Mouse (Mus musculus) adrenal gland, adult (tissue): ENCODE data around the gene Tube1.

Experiments
- DNase-seq, 2 experiments: peaks; one replicate each; pipeline ENCODE4 v3.0.0; 2022 to 2023; ENCODE audit warnings: low spot score in 1 of 2; ENCODE audit not compliant: inconsistent age in 2 of 2

Tube1 gene

GRCm38 (mm10) chr10:39133462-39134310 is at the start of gene Tube1, which contains the start of gene Fam229b:
TSS of gene Tube1 (plus strand) at chr10:39133976.
TSS of gene Fam229b (minus strand) at chr10:39133914.
- DNase-seq, result peak; percentile 92 to 97

DNA sequence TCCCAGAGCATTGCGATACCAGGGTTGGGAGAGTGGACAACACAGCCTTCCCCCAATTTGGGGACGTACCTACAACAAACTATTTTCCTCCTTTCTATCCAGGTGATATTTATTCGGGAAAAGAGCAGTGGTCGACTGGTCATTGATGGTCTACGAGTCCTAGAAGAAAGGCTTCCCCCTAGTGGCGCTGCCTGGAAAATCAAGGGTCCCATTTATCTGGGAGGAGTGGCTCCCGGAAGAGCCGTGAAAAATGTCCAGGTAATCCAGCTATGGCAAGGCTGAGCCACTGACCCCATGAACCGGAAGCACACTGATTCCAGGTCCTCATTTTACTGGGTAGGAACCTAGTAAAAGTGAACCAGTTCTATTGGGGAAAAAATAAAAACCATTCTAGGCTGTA is 36.8 kb upstream of the Tube1 start:
- DNase-seq, result peak in 1 of 2 experiments; percentile 63

DNA sequence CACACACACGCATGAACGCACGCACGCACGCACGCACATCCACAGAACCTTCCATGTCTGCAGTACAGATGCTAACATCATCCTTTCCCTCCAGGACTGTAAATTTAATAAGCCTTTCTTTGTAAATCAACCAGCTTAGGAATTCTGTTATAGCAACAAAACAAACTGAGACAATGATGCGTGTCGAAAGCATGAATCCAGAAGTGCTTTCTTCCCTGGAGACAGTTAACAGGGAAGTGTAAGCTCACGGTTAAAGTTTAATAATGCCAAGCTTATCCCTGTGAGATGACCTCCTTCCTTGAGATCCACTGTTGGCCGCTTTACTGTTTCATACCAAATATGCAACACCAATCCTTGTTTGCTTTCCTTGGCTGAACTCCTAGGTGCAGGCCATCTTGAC is 35.0 kb upstream of the Tube1 start:
- DNase-seq, result no peak

GRCm38 (mm10) chr10:39104803-39105449 is 28.9 kb upstream of the Tube1 start:
- no peak for DNase-seq

GRCm38 (mm10) chr10:39106413-39106812 is 27.4 kb upstream of the Tube1 start:
- DNase-seq, result no peak

DNA sequence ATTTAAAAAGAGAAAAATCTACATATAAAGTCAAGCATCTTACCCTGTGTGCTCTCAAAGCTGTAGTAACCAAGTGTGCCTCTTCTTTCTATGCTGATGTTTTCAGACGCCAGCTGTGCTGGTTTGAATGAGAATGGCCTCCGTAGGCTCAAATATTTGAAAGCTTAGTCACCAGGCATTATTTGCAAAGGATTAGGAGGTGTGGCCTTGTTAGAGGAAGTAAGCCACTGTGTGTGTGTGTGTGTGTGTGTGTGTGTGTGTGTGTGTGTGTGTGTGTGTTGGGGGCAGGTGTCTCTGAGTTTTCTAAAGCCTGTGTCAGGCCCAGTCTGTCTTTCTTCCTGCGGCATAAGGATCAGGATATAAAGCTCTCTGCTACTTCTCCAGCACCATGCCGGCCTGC is 26.8 kb upstream of the Tube1 start:
- no peak for DNase-seq

DNA sequence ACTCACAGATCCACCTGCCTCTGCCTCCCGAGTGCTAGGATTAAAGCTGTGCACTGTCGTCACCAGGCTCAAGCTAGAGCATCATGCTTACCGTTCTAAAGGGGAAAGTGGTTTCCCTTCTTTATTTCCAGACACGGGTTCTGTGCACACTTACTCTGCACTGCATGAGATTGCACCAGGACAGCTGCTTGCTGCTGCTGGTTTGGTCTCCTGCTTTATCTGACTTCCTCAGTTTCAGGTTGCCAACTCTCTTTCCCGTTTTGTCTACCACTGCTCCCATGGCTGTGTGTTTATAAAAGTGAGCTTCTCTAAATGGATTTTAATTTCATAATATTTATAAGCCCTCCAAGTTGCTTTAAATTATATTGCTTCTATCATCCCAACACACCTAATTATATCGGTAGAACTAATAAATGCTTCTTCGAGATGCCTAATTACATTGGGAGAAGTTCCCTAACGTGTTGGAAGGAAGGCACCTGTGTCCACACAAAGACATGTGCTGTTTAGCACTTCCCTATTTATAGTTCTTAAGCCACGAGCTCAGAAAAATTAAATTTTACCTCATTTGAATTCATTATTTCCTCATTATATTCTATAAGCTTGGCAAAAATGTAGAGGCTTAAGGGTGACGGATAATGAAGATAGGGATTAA is 24.8 kb upstream of the Tube1 start:
- no peak for DNase-seq

GRCm38 (mm10) chr10:39109489-39109874 is 24.3 kb upstream of the Tube1 start:
- DNase-seq, result no peak

DNA sequence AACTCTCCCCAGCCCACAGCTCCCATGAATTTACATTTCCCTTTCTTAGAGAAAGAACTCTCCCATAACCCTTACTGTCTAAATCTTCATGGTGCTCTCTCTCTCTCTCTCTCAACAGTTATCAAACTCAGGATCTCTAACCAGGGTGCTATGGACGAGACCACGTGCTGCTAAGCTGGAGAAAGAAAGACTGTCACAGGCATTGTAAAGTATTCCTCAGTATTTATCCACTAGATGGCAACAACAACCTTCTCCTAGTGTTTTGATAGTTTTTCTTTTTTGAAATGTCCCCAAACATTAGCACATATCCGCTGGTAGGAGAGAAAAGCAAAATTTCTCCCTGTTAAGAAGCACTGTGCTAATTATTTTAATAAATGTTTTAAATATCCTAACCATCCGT is 12.4 kb upstream of the Tube1 start:
- DNase-seq, result peak in 1 of 2 experiments; percentile 16

- DNase-seq, result no peak
Measured at GRCm38 (mm10) chr10:39137766-39138165, 4.0 kb downstream of the Tube1 start.

DNA sequence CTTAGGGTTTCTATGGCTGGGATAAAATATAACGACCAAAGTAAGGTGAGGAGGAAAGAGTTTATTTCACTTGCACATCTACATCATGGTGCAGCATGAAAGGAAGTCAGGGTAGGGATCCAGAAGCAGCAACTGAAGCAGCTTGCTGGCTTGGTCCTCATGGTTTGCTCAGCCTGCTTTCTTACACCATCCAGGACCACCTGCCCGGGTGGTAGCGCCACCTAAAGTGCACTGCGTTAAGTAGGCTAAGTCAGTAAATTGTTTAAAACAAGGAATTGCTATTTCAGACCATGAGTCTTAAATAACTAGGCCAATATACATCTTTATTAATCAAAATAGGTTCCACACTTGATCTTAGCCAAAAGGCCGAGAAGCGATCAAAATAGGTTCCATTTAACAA is 5.0 kb downstream of the Tube1 start:
- peak in 1 of 2 experiments; percentile 10 for DNase-seq

DNA sequence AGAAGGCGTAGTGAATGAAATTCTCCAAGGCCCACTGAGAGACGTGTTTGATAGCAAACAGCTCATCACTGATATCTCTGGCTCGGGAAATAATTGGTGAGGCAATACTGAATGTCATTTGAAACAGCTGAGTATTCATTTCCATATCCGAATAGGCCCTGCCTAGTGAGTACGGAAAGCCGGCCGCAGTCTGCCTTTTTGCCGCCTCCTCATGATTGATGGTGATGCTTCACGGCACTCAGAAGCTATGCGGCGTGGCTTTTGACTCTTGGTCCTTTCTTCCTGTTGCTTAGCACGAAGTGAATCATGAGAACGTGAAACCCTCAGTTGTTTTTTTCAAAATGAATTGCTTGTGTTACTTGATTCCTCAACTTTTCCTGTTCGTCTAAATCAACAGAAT is 7.1 kb downstream of the Tube1 start:
- DNase-seq, result peak in 1 of 2 experiments; percentile 12

DNA sequence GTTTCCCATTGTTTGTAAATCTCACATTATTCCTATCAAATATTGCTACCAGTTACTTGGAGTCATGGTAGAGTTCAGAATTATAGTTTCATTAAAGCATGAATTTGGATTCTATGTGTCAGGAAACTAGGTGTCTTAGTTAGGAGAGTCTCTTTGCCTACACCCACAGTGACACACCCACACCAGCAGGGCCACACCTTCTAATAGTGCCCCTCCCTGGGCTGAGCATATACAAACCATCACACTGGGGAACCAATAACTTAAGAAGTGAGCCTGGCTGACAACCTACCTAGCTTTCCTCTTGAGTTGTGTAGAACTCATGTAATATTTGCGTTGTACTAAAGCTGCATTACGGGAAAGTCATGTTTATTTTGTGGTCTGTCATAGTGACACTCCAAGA is 7.6 kb downstream of the Tube1 start:
- DNase-seq, result peak in 1 of 2 experiments; percentile 10

- peak in 1 of 2 experiments; percentile 8 for DNase-seq
Measured at GRCm38 (mm10) chr10:39142216-39142615, 8.4 kb downstream of the Tube1 start.

GRCm38 (mm10) chr10:39156719-39157118 is 22.9 kb downstream of the Tube1 start:
- no peak for DNase-seq

DNA sequence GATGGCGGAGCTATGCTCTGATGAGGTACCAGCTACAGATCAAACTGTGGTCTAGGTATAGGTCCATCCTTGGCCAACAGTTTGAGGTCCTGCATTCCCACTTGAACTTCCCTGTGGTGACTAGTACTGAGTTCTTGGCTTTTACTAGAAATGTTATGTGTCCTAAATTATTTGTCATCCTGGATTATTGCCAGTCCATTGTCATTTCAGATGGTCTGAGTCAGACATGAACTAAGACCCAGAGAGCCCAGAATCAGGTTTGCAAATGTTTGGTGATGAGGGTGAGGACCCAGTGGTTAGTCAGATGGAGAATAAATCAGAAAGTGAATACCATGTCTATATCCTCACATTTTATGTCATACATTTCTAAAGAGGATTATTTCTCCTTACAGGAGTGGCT is 23.5 kb downstream of the Tube1 start:
- no peak for DNase-seq

- DNase-seq, result no peak
Measured at GRCm38 (mm10) chr10:39158306-39158705, 24.5 kb downstream of the Tube1 start.

DNA sequence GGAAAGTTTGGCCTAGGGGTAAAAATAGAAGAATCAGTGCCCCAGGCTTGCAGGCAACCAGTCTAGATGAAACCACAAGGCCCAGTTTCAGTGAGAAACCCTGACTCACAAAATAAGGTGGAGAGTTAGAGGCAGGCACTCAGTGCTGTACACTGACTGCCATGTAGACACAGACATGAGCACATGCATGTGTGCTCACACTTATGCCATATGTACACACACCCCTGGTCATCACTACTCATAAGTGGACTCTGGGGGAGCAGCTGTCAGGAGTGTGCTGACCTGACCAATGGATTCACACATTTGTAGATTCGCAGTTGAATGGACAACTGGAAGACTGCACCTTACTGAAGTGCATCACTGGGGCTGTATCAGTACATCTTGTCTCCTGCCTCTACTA is 27.6 kb downstream of the Tube1 start:
- DNase-seq, result no peak

GRCm38 (mm10) chr10:39162666-39163484 is 29.1 kb downstream of the Tube1 start:
- peak; percentile 21 to 82 for DNase-seq

DNA sequence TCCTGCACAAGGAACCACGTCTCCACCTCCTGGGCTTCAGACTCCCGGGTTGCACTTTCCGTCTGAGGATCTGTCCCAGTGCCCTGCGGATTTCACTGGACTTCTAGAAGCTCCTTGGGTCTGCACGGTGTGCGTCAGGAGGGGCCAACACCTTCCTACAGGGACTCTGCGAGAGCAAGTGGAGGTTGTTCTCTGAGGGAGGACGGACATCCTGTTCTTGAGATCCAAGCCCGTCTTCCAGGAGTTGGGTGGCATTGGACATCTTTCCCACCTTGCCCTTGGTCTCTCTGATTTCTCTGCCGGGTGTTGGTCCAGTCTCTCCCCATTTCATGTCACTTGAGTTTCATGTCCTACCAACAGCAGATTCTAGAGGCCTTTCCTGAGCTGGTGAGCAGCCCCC is 29.9 kb downstream of the Tube1 start, which contains the start of gene Ccn6:
TSS of gene Ccn6 (minus strand) at position 101 of the 400 bp plus-strand sequence.
- DNase-seq, result no peak

GRCm38 (mm10) chr10:39165632-39166115 is 31.9 kb downstream of the Tube1 start:
- DNase-seq, result peak in 1 of 2 experiments; percentile 44
